Mouse (Mus musculus) forebrain, embryonic 11.5 days (tissue): ENCODE measurements at regions not wholly inside any gene's neighbourhood (a gene's known extent, or its start where the extent isn't known, plus 50 kb on each side); places are given as distances from the start of the nearest gene placed in this dataset.

Experiments
- ATAC-seq: fragments of 200-750 bp; cut with Nextera tagmentation; replicated peaks from 2 replicates; pipeline ENCODE4 v1.8.0; 2017; ENCODE audit warnings: moderate TSS enrichment; ENCODE audit not compliant: low FRiP score
- DNase-seq: peaks from one replicate; pipeline ENCODE4 v3.0.0-alpha.2; 2017; ENCODE audit warnings: low spot score
- H3K27ac ChIP-seq: fragments of 300-500 bp; sonication (generic); 2 replicates; pipeline ENCODE4 v1.5.1; 2014; ENCODE audit warnings: low read depth, low read length
- H3K27me3 ChIP-seq: fragments of 300-500 bp; sonication (generic); 2 replicates; pipeline ENCODE4 v1.6.1; 2014; ENCODE audit warnings: mild to moderate bottlenecking, low read length, mixed read lengths; ENCODE audit not compliant: control insufficient read depth, insufficient read depth
- H3K36me3 ChIP-seq: fragments of 300-500 bp; sonication (generic); 2 replicates; pipeline ENCODE4 v1.6.1; 2014; ENCODE audit warnings: mild to moderate bottlenecking, low read length, moderate library complexity, mixed read lengths; ENCODE audit not compliant: control insufficient read depth, insufficient read depth
- H3K4me1 ChIP-seq: fragments of 300-500 bp; sonication (generic); replicated peaks from 2 replicates; pipeline ENCODE4 v1.6.1; 2014; ENCODE audit warnings: low read length, mixed read lengths; ENCODE audit not compliant: control insufficient read depth, insufficient read depth
- H3K4me2 ChIP-seq: fragments of 300-500 bp; sonication (generic); 2 replicates; pipeline ENCODE4 v1.6.1; 2014; ENCODE audit warnings: low read depth, mild to moderate bottlenecking, low read length, moderate library complexity, mixed read lengths; ENCODE audit not compliant: severe bottlenecking
- H3K4me3 ChIP-seq: fragments of 300-500 bp; sonication (generic); 2 replicates; pipeline ENCODE4 v1.5.1; 2014; ENCODE audit warnings: low read depth, low read length
- H3K9ac ChIP-seq: fragments of 300-500 bp; sonication (generic); 2 replicates; pipeline ENCODE4 v1.6.1; 2014; ENCODE audit warnings: low read length
- H3K9me3 ChIP-seq: fragments of 300-500 bp; sonication (generic); 2 replicates; pipeline ENCODE4 v1.6.1; 2016; ENCODE audit warnings: low read length, mixed read lengths; ENCODE audit not compliant: control insufficient read depth
- WGBS: fragments of 180-500 bp; shearing (Covaris S2); extraction: QIAGEN DNeasy Blood & Tissue Kit; methylation state at CpG from one replicate; pipeline ENCODE4 v1.1.7; 2014; 5-methylcytosine and 5-hydroxymethylcytosine counted together

- H3K4me3 ChIP-seq = no peak overlapping the region
- H3K4me1 ChIP-seq = no peaks in the 10 kb centered on the region
- 85% methylated on average over 6 of the region's 6 CpGs for WGBS
- DNase-seq (no peak), ATAC-seq (no peak)
- no peak overlapping the region for H3K9ac ChIP-seq
- H3K27ac ChIP-seq = no peak overlapping the region
- H3K27me3 ChIP-seq = no peaks in the 10 kb centered on the region
- H3K36me3 ChIP-seq = no peaks in the 10 kb centered on the region
- H3K9me3 ChIP-seq = no peaks in the 10 kb centered on the region
- H3K4me2 ChIP-seq = no peak overlapping the region
These were observed 536.5 kb downstream of the Btbd3 start for GRCm38 (mm10) chr2:138792711-138793450.

- no peaks in the 10 kb centered on the region for H3K4me1 ChIP-seq
- H3K9ac ChIP-seq = no peak overlapping the region
- no peak overlapping the region for H3K4me2 ChIP-seq
- H3K9me3 ChIP-seq = no peaks in the 10 kb centered on the region
- H3K27ac ChIP-seq = no peak overlapping the region
- 80% methylated on average over 3 of the region's 3 CpGs for WGBS
- DNase-seq (no peak), ATAC-seq (no peak)
- H3K36me3 ChIP-seq = no peaks in the 10 kb centered on the region
- no peak overlapping the region for H3K4me3 ChIP-seq
- H3K27me3 ChIP-seq = no peaks in the 10 kb centered on the region
These were observed 549.8 kb downstream of the Btbd3 start for GRCm38 (mm10) chr2:138806196-138806595.

- Histone ChIP-seq H3K9ac (no peak overlapping the region), H3K36me3 (no peaks in the 10 kb centered on the region), H3K4me1 (no peaks in the 10 kb centered on the region), H3K4me2 (no peak overlapping the region), H3K4me3 (no peak overlapping the region), H3K27ac (no peak overlapping the region), H3K27me3 (no peaks in the 10 kb centered on the region), H3K9me3 (no peaks in the 10 kb centered on the region)
- 91% methylated on average over 2 of the region's 2 CpGs for WGBS
- ATAC-seq (no peak), DNase-seq (no peak)
These were observed 553.4 kb downstream of the Btbd3 start for GRCm38 (mm10) chr2:138809767-138810166.

- 88% methylated on average over 4 of the region's 4 CpGs for WGBS
- no peak overlapping the region for H3K4me3 ChIP-seq
- H3K27me3 ChIP-seq = no peaks in the 10 kb centered on the region
These were observed 564.1 kb downstream of the Btbd3 start for GRCm38 (mm10) chr2:138820489-138820888.

GRCm38 (mm10) chr2:138824873-138825272 lies 568.5 kb downstream of the Btbd3 start:
- H3K9me3 ChIP-seq = no peaks in the 10 kb centered on the region
- H3K4me1 ChIP-seq = no peaks in the 10 kb centered on the region
- no peak overlapping the region for H3K4me2 ChIP-seq
- H3K36me3 ChIP-seq = no peaks in the 10 kb centered on the region
- ATAC-seq (no peak), DNase-seq (no peak)
- H3K27ac ChIP-seq = no peak overlapping the region
- WGBS = 87% methylated on average over 4 of the region's 4 CpGs
- no peak overlapping the region for H3K9ac ChIP-seq
- H3K4me3 ChIP-seq = no peak overlapping the region
- no peaks in the 10 kb centered on the region for H3K27me3 ChIP-seq

More at GRCm38 (mm10) chr2:138820489-138820888, 564.1 kb downstream of the Btbd3 start:
- no peaks in the 10 kb centered on the region for H3K9me3 ChIP-seq
- no peaks in the 10 kb centered on the region for H3K36me3 ChIP-seq
- no peak overlapping the region for H3K27ac ChIP-seq
- DNase-seq = no peak
- H3K4me1 ChIP-seq = no peaks in the 10 kb centered on the region
- no peak for ATAC-seq
- H3K4me2 ChIP-seq = no peak overlapping the region
- no peak overlapping the region for H3K9ac ChIP-seq

GRCm38 (mm10) chr2:138827813-138828570 lies 571.6 kb downstream of the Btbd3 start:
- no peak overlapping the region for H3K9ac ChIP-seq
- WGBS = 53% methylated on average over 2 of the region's 2 CpGs
- H3K27ac ChIP-seq = no peak overlapping the region
- H3K27me3 ChIP-seq = no peaks in the 10 kb centered on the region
- H3K36me3 ChIP-seq = no peaks in the 10 kb centered on the region
- H3K4me3 ChIP-seq = no peak overlapping the region
- H3K4me2 ChIP-seq = no peak overlapping the region
- H3K4me1 ChIP-seq = no peaks in the 10 kb centered on the region
- no peak for ATAC-seq
- no peaks in the 10 kb centered on the region for H3K9me3 ChIP-seq
- no peak for DNase-seq

GRCm38 (mm10) chr2:138838846-138839245 lies 582.5 kb downstream of the Btbd3 start:
- Histone ChIP-seq H3K36me3 (no peaks in the 10 kb centered on the region), H3K27ac (no peak overlapping the region), H3K27me3 (no peaks in the 10 kb centered on the region), H3K4me1 (no peaks in the 10 kb centered on the region), H3K9ac (no peak overlapping the region), H3K9me3 (no peaks in the 10 kb centered on the region), H3K4me3 (no peak overlapping the region), H3K4me2 (no peak overlapping the region)
- 50% methylated on average over 3 of the region's 3 CpGs for WGBS
- no peak for DNase-seq
- ATAC-seq = no peak

- DNase-seq (no peak), ATAC-seq (no peak)
- Histone ChIP-seq H3K4me1 (no peaks in the 10 kb centered on the region), H3K9me3 (no peaks in the 10 kb centered on the region), H3K27ac (no peak overlapping the region), H3K4me3 (no peak overlapping the region), H3K36me3 (no peaks in the 10 kb centered on the region), H3K9ac (no peak overlapping the region), H3K4me2 (no peak overlapping the region), H3K27me3 (no peaks in the 10 kb centered on the region)
These were observed 602.8 kb downstream of the Btbd3 start for GRCm38 (mm10) chr2:138859121-138859520.
